Mouse (Mus musculus) kidney, adult 8-10 months (tissue): Measurements from ENCODE around the gene Ccdc86.

Source experiments
- DNase-seq, 2 experiments: peaks; one replicate each; pipeline ENCODE4 v3.0.0; 2022

The Ccdc86 gene

DNA sequence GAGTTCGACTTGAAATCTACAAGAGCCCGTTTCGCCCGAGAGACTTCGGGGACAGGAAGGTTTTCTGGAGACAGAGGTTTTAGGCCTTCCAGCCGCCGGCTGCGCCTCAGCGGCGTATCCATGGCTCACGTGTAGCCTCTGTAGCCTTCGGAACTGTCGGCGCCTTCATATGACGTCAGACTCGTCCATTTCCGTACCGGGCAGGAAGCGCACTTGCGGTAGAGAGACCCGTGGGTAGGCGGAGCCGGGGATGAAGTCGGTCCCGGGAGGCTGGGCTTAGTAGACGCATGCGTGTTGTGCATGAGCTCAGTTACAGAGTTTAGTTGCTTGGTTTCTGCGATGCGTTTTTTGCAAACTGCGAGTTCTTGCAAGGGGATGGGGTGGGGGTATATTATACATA is at the start of gene Ccdc86:
TSS of gene Ccdc86 (minus strand) at position 155 of the 400 bp plus-strand sequence.
- peak; percentile 96 to 97 for DNase-seq

DNA sequence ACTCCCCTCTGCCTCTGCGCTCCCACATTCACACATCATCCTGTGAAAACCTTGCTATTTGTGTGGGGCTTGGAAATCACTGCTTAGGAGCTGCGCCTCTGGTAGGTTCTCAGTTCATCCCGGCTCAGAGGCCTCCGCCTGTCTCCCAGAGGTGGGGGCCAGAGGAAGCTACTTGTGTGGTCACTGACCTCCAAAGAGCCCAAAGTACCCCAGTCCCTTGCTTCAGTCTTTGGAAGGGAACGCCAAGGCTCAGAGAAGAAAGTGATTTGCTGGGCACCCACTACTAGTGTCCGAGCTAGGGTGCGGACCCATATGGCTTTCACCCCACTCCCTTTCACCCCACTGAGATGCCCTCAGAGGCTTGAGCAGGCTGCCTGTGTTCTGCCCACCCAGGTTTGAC is 44.1 kb upstream of the Ccdc86 start, which contains the start of gene Ms4a15:
TSS of gene Ms4a15 (minus strand) at position 101 of the 400 bp plus-strand sequence.
- DNase-seq, result no peak

DNA sequence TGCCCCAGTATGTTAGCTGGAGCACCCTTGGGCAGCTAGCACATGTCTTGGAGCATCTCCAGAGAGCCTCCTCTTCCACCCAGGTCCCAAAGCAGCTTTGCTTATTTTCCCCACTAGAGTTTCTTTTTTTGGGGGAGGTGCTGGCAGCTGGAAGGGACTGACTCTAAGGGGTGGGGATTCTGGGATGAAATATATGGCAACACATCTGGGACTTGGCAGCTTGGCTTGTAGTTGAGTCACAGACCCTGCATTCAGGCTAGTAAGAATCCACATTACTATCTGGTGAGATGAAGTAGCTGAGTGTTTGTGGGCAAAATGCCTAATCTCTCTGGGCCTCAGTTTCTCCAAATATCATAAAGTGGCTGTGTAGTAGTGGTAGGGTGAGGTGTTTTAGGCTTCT is 42.8 kb upstream of the Ccdc86 start:
- no peak for DNase-seq

DNA sequence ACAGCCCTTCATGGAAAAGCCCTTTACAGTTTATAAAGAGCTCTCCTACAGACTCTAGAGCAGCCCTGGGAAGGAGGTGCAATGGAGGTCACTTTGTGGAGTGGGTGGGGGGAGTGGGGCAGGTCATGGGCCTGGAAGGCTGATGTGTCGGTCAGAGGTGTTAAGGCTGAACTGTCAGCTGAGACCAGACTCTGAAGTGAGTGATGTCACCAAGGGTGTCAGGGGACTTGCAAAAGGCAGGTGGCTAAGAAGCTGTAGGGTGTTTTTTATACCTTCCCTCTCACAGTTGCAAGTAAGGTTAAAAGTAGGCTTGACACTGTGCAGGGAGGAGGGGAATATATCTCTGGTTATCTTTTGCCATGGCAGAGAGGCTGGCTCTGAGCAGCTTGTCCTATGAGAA is 41.7 kb upstream of the Ccdc86 start:
- no peak for DNase-seq

DNA sequence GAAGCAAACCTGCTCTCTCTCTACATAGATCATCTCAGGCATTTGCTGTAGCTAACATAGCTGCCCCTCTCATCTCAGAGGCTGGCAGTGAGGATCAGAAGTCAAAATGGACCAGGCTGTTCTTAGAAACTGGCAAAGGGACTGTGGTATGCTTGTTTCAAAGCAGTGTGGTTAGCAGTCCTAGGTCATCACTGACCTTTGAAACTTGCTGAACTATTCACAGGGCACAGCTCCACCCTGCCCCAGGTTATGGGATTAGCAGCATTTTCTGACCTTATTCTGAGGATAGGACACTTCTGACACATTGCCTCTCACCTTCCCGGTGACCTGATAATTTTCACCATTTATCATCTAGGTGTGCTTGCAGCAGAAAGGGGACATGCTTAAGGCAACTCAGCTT is 39.5 kb upstream of the Ccdc86 start:
- peak in 1 of 2 experiments; percentile 21 for DNase-seq

DNA sequence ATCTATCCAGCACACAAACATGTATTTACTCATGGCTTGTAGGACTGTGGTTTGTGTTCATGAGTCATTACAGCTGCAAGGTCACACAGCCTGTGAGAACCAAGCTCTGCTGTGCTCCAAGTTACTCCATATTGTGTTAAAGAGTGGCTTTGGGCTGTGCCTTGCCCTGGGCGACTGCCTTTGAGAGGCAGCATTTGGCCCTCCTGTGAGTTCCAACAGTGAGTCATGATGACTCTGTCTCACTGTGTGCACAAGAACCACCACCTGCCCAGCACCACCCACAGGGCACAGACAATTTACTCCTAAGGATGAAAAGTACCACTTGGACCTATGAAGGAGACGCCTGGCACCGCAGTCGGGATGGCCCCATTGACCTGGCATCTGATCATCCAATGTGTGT is 36.8 kb upstream of the Ccdc86 start:
- no peak for DNase-seq

DNA sequence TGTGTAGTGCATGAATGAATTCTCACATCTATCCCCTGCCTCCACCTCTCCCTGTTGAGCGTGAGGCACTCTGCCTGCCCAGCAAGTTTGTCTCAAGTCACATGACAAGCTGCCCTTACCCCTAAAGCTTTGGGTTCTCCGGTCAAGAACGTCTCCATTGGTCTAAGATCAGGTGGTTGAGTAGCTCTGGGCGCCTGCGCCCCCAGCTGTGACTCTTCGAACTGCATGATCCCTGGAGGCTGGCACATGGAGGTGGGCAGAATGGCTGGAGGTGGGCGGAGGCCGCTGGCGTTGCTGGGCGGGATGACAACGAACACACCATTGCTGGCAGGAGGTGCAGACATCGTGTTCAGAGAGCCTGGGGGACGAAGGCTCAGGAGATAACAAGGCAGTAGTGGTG is 35.5 kb upstream of the Ccdc86 start:
- no peak for DNase-seq

DNA sequence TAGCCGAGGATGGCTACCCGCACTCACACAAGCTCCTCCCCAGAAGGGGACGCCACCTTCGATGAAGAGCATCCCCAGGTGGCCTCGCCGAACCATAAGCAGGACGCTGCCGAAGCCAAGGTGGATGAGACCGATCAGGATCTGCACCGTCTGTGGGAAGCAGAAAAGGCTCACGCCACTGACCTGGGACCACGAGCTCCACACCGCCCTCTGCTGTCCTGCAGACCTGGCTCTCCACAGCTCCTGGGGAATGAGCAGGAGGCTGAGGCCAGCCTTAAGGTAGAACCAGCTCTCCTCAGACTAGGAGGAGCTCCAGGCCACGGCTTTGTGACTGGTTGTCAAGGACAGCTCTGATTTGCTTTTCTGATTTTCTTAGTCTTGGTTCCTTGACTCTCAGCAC is 34.1 kb upstream of the Ccdc86 start:
- peak in 1 of 2 experiments; percentile 46 for DNase-seq

DNA sequence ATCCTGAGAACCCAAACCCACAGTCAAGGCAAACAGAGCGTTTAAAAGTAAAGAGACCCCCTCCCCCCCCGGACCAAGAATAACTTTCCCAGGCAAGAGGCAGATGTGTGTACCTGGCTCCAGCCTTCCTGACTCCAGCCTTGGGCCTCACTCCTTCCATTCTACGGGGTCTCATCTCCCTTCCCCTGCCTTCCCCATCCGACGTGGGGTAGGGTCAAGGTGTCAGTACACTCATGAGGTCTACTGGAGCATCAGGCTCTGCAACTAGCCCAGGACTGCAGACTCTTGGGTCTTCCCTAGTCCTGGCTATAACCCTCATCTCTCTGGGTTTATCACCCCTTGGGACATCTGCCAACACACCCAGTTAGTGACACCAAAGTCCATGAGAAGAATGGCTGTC is 31.1 kb upstream of the Ccdc86 start:
- no peak for DNase-seq

DNA sequence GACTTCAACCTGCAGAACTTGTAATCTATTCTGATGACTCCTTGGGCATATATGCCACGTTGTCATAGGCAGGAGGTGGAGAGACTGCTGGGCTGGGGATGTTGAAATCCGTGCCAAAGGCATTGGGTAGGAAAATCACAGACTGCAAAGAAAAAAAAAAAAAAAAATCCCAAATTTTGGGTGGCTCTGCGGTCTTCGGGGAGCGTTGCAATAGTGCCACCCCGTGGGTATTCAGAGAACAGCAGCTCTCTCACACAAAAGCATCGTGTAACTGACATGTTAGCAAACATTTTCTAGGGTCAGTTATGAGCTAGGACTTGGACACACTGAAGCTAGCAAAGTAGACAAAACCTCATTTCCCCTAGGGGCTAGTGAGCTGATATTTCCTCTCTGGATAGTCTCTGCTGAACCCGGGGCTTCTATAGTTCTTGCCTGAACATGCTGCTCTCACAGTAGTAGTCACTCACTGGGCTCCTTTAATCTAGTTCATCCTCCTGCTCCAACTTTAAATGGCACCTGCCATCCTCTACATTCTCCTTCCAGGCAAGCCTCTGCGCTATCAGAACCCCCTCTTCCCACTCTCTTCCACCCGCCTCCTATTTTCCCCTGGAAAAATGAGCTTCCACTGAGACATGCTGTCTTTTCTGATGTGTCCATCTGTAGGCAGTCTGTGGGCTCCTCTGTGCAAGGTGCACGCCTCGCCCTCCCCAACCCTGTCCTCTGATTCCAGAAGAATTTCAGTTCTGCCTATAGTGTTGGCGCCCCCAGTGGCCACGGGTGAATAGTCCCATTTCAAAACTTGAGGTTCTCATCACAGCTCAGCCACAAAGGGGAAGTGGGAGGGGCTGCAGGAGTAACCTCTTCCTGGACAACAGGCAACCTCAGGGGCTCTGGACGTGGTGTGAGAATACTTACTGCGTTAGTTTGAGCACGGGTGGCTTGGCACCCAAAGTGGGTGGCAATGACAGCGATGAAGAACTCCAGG is 30.4 kb upstream of the Ccdc86 start:
- peak; percentile 41 to 75 for DNase-seq

DNA sequence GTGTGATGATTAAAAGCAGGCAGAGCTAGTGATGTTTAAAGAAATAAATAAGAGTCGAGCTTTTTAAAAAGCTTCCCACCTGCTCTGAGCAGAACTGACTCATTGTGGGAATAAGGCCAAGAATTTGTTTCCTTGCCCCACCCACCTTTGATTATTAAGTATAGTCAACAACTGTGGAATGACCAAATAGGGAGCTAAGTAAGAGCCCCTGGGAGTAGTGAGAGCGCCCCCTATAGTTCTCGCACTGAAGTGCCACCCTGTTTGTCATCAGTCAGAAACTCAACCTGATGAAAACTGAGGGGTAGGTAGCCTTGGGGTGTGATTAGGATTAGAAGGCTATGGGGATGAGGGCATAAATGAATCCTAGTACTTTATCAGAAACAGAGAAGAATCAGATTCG is 27.3 kb upstream of the Ccdc86 start:
- no peak for DNase-seq

DNA sequence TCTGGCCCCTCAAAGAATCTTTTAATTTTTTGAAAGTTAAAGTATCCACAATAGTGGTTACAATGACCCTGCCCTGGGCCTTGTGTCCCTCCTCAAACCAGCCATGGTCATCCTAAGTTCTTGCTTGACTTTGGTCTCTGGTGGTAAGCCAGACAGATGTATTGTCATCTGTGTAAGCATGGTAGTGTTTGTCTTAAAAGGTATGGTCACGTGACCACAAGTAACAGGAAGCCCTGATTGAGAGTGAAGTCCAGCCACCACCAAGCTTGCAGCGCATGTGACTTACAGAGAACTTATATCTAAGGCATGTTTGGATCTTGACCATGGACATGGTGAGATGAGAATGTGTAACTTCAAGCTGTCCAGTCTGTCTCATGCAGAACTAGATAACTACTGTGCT is 26.1 kb upstream of the Ccdc86 start:
- no peak for DNase-seq

DNA sequence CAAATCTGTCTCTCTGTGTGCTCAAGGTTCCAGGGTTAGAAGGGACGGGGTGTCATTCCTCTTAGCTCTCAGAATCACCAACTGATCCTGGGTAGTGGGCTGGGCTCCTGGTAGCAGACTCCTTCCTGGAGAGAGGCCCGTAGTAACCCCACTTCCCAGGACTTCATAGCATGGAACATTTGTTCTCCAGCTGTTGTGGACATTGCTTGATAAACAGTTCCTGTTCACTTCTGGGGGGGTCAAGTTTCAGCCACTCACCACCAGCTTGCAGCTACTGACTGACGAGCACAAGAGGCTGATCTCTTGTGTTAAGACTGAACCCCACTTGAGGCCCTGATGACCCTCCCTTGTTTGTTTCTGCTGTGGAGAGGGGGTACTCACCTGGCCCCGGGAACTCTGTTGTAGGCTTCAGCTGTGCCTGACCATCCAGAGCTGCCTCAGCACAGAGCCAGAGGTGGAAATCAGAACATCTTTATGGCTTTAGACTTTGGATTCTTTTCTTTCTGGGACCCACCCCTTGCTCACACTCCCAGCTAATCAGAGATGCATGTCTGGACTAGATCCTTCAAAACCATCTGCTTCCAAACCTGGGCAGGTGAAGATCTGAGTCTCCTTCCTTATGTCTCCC is 25.3 kb upstream of the Ccdc86 start, which contains the start of gene Ms4a10:
TSS of gene Ms4a10 (minus strand) at position 433 of the 628 bp plus-strand sequence.
- no peak for DNase-seq

DNA sequence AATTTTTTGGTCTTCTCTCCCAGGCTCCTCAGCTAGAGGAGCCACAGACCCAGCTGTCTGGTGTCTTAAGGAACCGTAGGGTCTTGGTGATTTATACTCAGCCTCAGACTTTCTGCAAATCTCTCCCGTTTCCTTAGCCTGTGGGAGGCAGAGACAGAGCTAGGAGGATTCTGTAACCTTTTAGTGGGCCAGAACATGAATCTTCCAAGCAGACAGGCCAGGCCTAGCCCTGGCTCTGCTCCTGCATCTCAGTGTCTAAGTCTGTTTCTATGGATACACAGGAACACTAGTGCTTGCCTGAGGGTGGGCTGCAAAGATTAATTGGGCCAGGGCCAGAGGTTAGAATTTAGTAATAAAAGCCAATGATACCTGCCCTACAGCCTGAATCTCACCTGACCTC is 24.1 kb upstream of the Ccdc86 start:
- no peak for DNase-seq

DNA sequence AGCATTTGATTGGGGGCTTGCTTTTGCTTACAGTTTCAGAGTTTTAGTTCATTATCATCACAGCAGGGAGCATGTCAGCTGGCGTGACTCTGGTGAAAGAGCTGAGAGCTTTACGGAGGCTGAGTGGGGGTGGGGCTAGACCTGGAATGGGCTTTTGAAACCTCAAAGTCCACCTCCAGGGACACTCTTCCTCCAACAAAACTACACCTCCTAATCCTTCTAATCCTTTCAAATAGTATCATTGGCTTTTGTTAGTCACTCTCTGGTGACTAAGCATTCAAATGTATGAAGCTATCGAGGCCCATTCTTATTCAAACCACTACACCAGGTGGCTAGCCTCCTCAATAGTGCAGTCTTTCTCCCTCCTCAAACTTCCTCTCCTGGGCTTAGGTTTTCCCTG is 23.6 kb upstream of the Ccdc86 start:
- DNase-seq, result no peak

DNA sequence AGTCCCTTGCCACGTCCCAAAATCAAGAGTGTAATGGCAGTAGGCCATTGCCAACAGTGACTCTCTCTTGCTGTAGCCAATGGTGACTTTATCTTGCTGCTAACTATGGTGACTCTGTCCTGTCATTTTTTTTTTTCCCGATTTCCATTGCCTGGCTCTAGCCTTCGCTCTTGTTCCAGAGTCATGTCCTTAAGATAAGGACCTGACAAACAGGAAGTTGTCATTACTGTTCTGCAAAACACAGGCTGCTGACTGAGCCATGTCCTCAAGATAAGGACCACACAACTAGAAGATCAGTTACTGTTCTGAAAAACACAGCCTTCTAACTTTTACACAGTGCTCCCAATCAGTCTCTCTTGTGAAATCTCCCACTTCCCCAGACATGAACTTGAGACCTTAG is 21.4 kb upstream of the Ccdc86 start:
- DNase-seq, result no peak

DNA sequence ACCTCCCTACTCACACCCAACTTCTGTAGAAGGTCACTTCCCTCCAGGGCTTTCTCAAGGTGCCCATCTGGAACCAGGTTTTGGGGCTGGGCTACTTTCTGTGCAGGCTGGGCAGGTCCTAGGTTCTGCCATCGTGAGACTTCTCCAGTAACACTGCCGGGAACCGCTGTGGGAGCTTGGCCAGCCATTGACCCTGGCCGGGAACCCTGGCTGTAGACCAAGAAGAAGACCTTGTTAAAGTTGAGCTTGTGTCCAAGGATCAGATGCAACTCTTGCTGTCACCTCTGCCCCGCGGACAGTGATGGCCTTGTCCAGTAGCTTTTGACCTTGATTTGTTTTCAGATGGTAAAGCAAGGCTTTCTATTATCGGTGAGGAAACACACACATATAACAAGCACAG is 19.5 kb upstream of the Ccdc86 start:
- DNase-seq, result no peak

DNA sequence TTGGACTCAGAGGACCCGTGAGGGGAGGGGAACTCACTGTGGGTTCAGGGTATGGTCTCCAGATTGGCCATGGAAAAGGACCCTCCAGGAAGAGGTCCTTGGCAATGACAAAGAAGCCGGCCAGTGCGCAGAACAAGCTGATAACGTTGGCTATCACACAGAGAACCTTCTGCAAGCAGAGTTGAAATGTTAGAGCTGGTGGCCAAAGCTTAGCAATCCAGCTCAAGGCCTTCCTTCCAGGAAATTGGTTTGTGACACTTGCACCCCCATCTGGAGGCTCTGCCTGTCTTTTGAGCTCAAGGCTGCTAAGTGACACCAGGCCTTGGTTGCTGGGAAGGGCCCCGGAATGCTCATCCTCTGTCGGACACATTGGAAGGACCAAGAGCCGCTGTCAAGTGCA is 16.7 kb upstream of the Ccdc86 start:
- no peak for DNase-seq

DNA sequence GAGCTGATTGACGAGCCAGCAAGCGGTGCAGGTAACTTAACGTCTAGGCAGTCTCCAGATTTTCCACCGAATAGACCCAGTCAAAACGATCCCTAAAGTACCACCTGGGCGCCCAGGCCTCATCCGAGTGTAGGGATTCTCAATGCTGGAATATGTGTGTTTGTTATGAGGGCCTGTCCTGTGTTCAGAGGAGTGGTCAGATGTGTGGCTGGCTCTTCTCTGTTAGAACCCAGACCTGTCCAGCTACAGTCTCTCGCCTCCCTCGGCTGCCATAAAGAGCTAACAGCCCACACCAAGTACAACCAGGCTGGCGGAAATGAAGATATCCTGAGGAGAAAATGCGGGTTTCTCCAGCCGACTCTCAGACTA is 10.9 kb upstream of the Ccdc86 start:
- DNase-seq, result no peak

DNA sequence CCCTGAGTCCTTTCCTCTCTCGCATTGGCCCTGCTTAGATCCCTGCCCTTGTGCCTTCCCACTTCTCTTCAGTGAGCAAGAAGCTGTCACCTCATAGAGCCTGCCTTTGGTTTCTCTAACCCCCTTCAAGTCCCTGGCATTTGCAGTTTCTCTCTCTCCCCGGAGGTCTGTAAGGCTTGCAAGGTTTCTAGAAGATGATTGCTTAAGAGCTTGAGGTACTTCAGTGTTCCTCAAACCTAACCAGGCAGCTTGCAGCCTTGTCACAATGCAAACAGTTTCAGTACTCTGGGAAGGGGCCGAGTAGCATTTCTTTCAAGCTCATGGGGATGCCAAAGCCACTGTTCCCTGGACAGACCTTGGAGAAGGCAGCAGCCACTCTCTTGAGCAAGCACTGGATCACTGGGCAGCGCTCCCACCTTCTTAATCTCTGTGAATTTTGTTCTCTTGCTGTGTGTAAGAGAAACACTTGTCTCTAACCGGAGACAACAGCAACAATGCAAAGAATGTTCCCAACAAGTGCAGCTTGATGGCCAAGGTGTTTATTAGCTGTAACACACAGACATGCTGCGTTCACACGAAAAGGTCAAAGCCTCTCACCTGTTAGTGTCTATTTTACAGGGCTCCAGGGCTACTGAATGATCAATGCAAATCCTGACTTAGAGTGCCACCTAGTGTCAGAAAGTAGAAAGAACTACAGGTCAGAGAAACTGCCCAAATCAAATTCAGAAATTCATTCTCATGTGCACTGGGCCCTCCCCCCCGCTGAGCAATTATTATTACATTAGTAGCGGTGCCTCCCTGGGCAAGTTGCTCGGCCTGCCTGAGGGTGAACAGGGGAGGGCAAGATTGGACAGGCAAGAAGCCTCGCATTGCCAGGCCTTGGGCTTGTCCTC is 10.3 kb upstream of the Ccdc86 start:
- DNase-seq, result peak; percentile 36 to 41

DNA sequence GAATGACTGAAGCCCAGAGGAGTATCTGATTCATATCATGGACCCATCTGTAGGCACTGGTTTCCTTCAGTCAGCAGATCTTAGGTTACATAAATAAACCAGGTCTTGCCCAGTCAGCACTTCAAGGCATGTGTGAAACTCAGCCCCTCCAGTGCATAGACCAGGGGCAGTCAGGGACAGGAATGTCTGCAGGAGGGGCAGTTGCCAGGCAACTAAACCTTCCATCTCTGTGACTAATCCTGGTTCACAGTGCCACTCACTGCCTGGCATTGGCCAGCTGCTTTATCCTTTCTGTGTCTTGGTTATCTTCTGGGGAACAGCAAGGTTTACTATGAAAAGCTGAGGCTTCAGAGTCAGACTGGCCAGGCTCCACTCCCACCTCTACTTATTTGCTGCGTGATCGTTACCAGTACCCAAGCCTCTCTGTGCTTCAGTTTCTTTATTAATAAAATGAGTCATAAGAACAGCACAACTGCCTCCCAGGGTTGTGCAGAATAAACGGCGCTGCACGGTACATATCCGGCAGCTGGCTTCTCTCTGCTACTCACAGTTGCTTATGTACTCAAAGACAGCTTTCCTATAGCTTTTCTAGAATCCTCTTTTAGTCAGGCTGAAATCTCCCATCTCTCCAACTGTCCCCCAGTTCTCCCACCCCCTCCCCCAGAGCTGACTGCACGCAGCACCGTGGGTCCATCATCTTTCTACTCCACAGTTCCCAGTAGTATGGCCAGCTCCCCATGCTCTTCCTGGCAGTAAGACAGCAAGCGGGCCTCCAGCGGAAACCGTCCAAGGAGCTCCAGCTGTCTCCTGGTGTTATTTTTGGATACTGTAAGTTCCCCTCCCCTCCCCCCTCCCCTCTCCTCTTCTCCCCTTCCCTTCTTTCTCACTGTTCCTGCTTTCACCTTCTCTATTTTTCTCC is 3.2 kb upstream of the Ccdc86 start:
- DNase-seq, result peak in 1 of 2 experiments; percentile 24

DNA sequence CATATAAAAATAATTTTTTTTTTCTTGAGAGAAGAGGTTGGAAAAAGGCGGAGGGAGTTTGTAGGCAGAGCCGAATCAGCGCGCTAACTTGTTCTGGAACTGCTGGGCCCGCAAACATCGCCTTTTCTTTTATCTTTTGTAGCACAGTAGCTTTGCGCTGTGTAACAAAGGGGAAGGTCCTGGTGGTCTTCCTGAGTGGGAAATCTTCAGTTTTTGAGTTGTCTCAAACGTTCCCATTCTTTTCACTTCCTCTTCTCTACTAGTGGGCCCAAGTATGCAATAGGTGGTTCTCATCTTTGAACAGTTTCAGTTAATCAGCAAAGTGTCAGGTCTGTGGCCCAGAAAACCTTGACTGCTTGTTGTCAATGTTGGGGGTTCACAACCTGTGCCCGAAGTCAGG is 492 bp upstream of the Ccdc86 start:
- peak in 1 of 2 experiments; percentile 7 for DNase-seq
